In genomic region chr14:122052896-122053635, GRCm38 (mm10) we compare ENCODE assay signal across 20 mouse cellular contexts. TPM values are rescaled to one million over a fixed set of nuclear protein-coding genes. Genes with fewer than 3 reads are reported as not detected.
DNase-seq lines count a peak whose midpoint lies in the region; ATAC-seq and TF ChIP-seq lines count a peak whose summit lies in the region.
"Had no signal": no experiment of that assay in that cellular context is flagged by ENCODE, and none has a peak within 500 bp of the region (broad histone marks: within the 10 kb centered on the region; RNA-seq: fewer than 3 reads in every experiment).

No protein-coding gene starts in this region.

- TF ChIP-seq CTCF in bone marrow, adult 2 months (IDR thresholded peaks at IDR 0.05; ENCODE audit: control insufficient read depth, insufficient read depth, low read length), result no peak
- TF ChIP-seq CTCF in layer of hippocampus, adult 2 months (conservative IDR thresholded peaks at IDR 0.05), result no peak

- no peaks in the 10 kb centered on the region for H3K9me3 ChIP-seq in kidney, embryonic 15.5 days (replicated peaks)
- H3K9me3 ChIP-seq: heart, embryonic 13.5 days; limb, embryonic 15.5 days; neural tube, embryonic 13.5 days had no signal

- TF ChIP-seq POLR2A in bone marrow, adult 2 months (IDR thresholded peaks at IDR 0.05; ENCODE audit: borderline replicate concordance, control insufficient read depth, low read depth, low read length), result no peak

- peaks cover 8% of the 10 kb centered on the region; the same call in 1 of the 2 replicates for H3K4me1 ChIP-seq in bone marrow, adult 2 months (ENCODE audit: control insufficient read depth, insufficient read depth, low read length)
- no peaks in the 10 kb centered on the region for H3K4me1 ChIP-seq in kidney, embryonic 15.5 days
- H3K4me1 ChIP-seq: limb, embryonic 15.5 days; neural tube, embryonic 13.5 days had no signal

- no peaks in the 10 kb centered on the region for H3K27me3 ChIP-seq in kidney, embryonic 15.5 days
- H3K27me3 ChIP-seq: limb, embryonic 15.5 days; neural tube, embryonic 13.5 days had no signal

- H3K4me2 ChIP-seq in kidney, embryonic 15.5 days, result no peak overlapping the region
- H3K4me2 ChIP-seq: heart, embryonic 13.5 days; limb, embryonic 15.5 days; neural tube, embryonic 13.5 days had no signal

- H3K27ac ChIP-seq in bone marrow, adult 2 months (ENCODE audit: control insufficient read depth, insufficient read depth, low read depth, low read length, poor library complexity), result peak overlapping the region; percentile 83
- H3K27ac ChIP-seq in layer of hippocampus, adult 2 months, result no peak overlapping the region
- no peak overlapping the region for H3K27ac ChIP-seq in kidney, embryonic 15.5 days
- H3K27ac ChIP-seq: heart, embryonic 13.5 days; limb, embryonic 15.5 days; neural tube, embryonic 13.5 days had no signal

- DNase-seq in spleen, postnatal 36 days (ENCODE audit: low spot score in 2 of 2), result peak; percentile 77 to 86
- no peak for DNase-seq in spleen, adult 12 weeks (ENCODE audit: low spot score)
- DNase-seq in naive thymus-derived CD4-positive, alpha-beta T cell, adult 2 months (ENCODE audit: low read depth), result peak; percentile 80
- DNase-seq in layer of hippocampus, adult 2 months (ENCODE audit: low spot score in 2 of 2), result no peak
- no peak for DNase-seq in right cerebral cortex, postnatal 14 days
- DNase-seq: heart, postnatal 4 days; layer of hippocampus, adult 9-11 months; lung, adult 2 months had no signal

- H3K4me3 ChIP-seq in bone marrow, adult 2 months (replicated peaks; ENCODE audit: control insufficient read depth, low read depth, low read length), result no peak overlapping the region
- no peak overlapping the region for H3K4me3 ChIP-seq in layer of hippocampus, adult 2 months
- no peak overlapping the region for H3K4me3 ChIP-seq in kidney, embryonic 15.5 days (replicated peaks)
- H3K4me3 ChIP-seq: heart, embryonic 13.5 days; limb, embryonic 15.5 days; neural tube, embryonic 13.5 days had no signal

- H3K9ac ChIP-seq in kidney, embryonic 15.5 days, result no peak overlapping the region
- H3K9ac ChIP-seq: heart, embryonic 13.5 days; limb, embryonic 15.5 days; neural tube, embryonic 13.5 days had no signal

- no peaks in the 10 kb centered on the region for H3K36me3 ChIP-seq in kidney, embryonic 15.5 days
- H3K36me3 ChIP-seq: heart, embryonic 13.5 days; limb, embryonic 15.5 days; neural tube, embryonic 13.5 days had no signal

- no peak for ATAC-seq in kidney, embryonic 15.5 days (replicated peaks; ENCODE audit: low FRiP score)

- WGBS in bone marrow, adult 2 months, result 59% methylated on average over 9 of the region's 9 CpGs
- WGBS in kidney, embryonic 15.5 days, result 77% methylated on average over 9 of the region's 9 CpGs

RNA-seq across cellular contexts. Expression of gene Timm8a2, which starts 18.6 kb away (rescaled TPM):
- not detected in 2 replicates for polyA plus RNA-seq in bone marrow, adult 2 months (2011; ENCODE audit: insufficient read depth, insufficient read length, low replicate concordance, missing spikeins)
- not detected for total RNA-seq in layer of hippocampus, adult 2 months (2021)
- not detected in 2 replicates for polyA plus RNA-seq in kidney, embryonic 15.5 days (2015; fragmentation: Nextera tagmentation; extraction: Ambion mirVana)
- total RNA-seq: adrenal gland, postnatal 4 days; heart, postnatal 4 days had no signal
- polyA plus RNA-seq: C2C12; embryonic facial prominence, embryonic 14.5 days; forebrain, embryonic 11.5 days; gonadal fat pad, adult 2 months; heart, embryonic 13.5 days; kidney, embryonic 16.5 days; limb, embryonic 15.5 days; lung, adult 2 months; midbrain, postnatal 0 days; neural tube, embryonic 13.5 days had no signal

RNA-seq across cellular contexts. Expression of gene Tm9sf2, which starts 53.8 kb away (rescaled TPM):
- polyA plus RNA-seq in bone marrow, adult 2 months (2011; ENCODE audit: insufficient read depth, insufficient read length, low replicate concordance, missing spikeins), result 17.1 and 22.3 TPM in 2 replicates
- total RNA-seq in layer of hippocampus, adult 2 months (2021), result 100 to 1,000 TPM; 107 TPM
- polyA plus RNA-seq in kidney, embryonic 15.5 days (2015; fragmentation: Nextera tagmentation; extraction: Ambion mirVana), result 180 and 192 TPM in 2 replicates

Comparison
In these comparisons a context has a peak if more than half of its experiments do, and no peak if none do; other contexts are left out.
1. DNase-seq: peak in spleen, postnatal 36 days (2 of 2) and naive thymus-derived CD4-positive, alpha-beta T cell, adult 2 months (single experiment); none in spleen, adult 12 weeks (single experiment), layer of hippocampus, adult 2 months (0 of 2) and right cerebral cortex, postnatal 14 days (single experiment).